Mouse (Mus musculus): ENCODE data around the gene Csrp1. TPM values are rescaled to one million over a fixed set of nuclear protein-coding genes. Genes with fewer than 3 reads are reported as not detected.
A peak's percentile ranks its signal among the peaks of the same experiment; 100 is the strongest.

Csrp1 gene
- polyA plus RNA-seq, 1 experiment from 2014 or later, result 16.0 TPM

GRCm38 (mm10) chr1:135723016-135723415 lies 3.2 kb downstream of the Csrp1 start:
- no peaks in the 10 kb centered on the region for H3K27me3 ChIP-seq
- H3K4me1 ChIP-seq (replicated peaks), result no peaks in the 10 kb centered on the region
- H3K9ac ChIP-seq (replicated peaks), result no peak overlapping the region
- no peak for ATAC-seq
- H3K36me3 ChIP-seq, result no peaks in the 10 kb centered on the region
- no peak overlapping the region for H3K4me2 ChIP-seq (replicated peaks)
- no peak overlapping the region for H3K27ac ChIP-seq
- H3K9me3 ChIP-seq, result no peaks in the 10 kb centered on the region
- 59% methylated on average over 1 of the region's 1 CpGs for WGBS
- H3K4me3 ChIP-seq (replicated peaks), result no peak overlapping the region

GRCm38 (mm10) chr1:135724134-135724533 lies 4.3 kb downstream of the Csrp1 start:
- H3K36me3 ChIP-seq, result no peaks in the 10 kb centered on the region
- H3K9me3 ChIP-seq, result no peaks in the 10 kb centered on the region
- no peak overlapping the region for H3K4me2 ChIP-seq (replicated peaks)
- WGBS, result 74% methylated on average over 4 of the region's 4 CpGs
- no peak for ATAC-seq
- no peak overlapping the region for H3K27ac ChIP-seq
- H3K27me3 ChIP-seq, result no peaks in the 10 kb centered on the region
- H3K4me1 ChIP-seq (replicated peaks), result peaks cover 9% of the 10 kb centered on the region
- no peak overlapping the region for H3K9ac ChIP-seq (replicated peaks)
- no peak overlapping the region for H3K4me3 ChIP-seq (replicated peaks)

GRCm38 (mm10) chr1:135725324-135725723 lies 5.5 kb downstream of the Csrp1 start:
- H3K4me2 ChIP-seq (replicated peaks), result no peak overlapping the region
- no peaks in the 10 kb centered on the region for H3K9me3 ChIP-seq
- peaks cover 21% of the 10 kb centered on the region for H3K4me1 ChIP-seq (replicated peaks)
- H3K27ac ChIP-seq, result no peak overlapping the region
- H3K36me3 ChIP-seq, result no peaks in the 10 kb centered on the region
- peaks cover 5% of the 10 kb centered on the region; the same call in 1 of the 2 replicates for H3K27me3 ChIP-seq
- ATAC-seq, result no peak
- H3K9ac ChIP-seq (replicated peaks), result no peak overlapping the region
- 93% methylated on average over 6 of the region's 6 CpGs for WGBS
- H3K4me3 ChIP-seq (replicated peaks), result no peak overlapping the region

GRCm38 (mm10) chr1:135725936-135726335 lies 6.1 kb downstream of the Csrp1 start:
- H3K4me3 ChIP-seq (replicated peaks), result no peak overlapping the region
- H3K4me2 ChIP-seq (replicated peaks), result no peak overlapping the region
- no peak overlapping the region for H3K9ac ChIP-seq (replicated peaks)
- no peak overlapping the region for H3K27ac ChIP-seq
- peaks cover 23% of the 10 kb centered on the region for H3K4me1 ChIP-seq (replicated peaks)
- peaks cover 5% of the 10 kb centered on the region; the same call in 1 of the 2 replicates for H3K27me3 ChIP-seq
- no peaks in the 10 kb centered on the region for H3K9me3 ChIP-seq
- H3K36me3 ChIP-seq, result no peaks in the 10 kb centered on the region
- 91% methylated on average over 7 of the region's 7 CpGs for WGBS
- ATAC-seq, result no peak

GRCm38 (mm10) chr1:135728631-135729366 lies 8.9 kb downstream of the Csrp1 start:
- Histone ChIP-seq H3K4me3 (replicated peaks) (peak overlapping the region; percentile 52), H3K9me3 (no peaks in the 10 kb centered on the region), H3K36me3 (no peaks in the 10 kb centered on the region), H3K27ac (no peak overlapping the region), H3K27me3 (peaks cover 5% of the 10 kb centered on the region; the same call in 1 of the 2 replicates), H3K4me2 (replicated peaks) (peak overlapping the region; percentile 88), H3K9ac (replicated peaks) (peak overlapping the region; percentile 66), H3K4me1 (replicated peaks) (peaks cover 43% of the 10 kb centered on the region)
- 2% methylated on average over 35 of the region's 35 CpGs for WGBS
- peak; percentile 88 for ATAC-seq

- Histone ChIP-seq H3K9me3 (no peaks in the 10 kb centered on the region), H3K27me3 (peaks cover 5% of the 10 kb centered on the region; the same call in 1 of the 2 replicates), H3K4me1 (replicated peaks) (peaks cover 49% of the 10 kb centered on the region), H3K4me3 (replicated peaks) (peak overlapping the region; percentile 52), H3K27ac (no peak overlapping the region), H3K9ac (replicated peaks) (peak overlapping the region; percentile 66), H3K4me2 (replicated peaks) (peak overlapping the region; percentile 88), H3K36me3 (no peaks in the 10 kb centered on the region)
- ATAC-seq, result peak; percentile 28
- under 1% methylated on average over 11 of the region's 11 CpGs for WGBS
These were observed 9.5 kb downstream of the Csrp1 start for GRCm38 (mm10) chr1:135729367-135729713.

GRCm38 (mm10) chr1:135729821-135730220 lies 10.0 kb downstream of the Csrp1 start:
- no peak for ATAC-seq
- H3K36me3 ChIP-seq, result no peaks in the 10 kb centered on the region
- no peaks in the 10 kb centered on the region for H3K9me3 ChIP-seq
- peak overlapping the region; percentile 52 for H3K4me3 ChIP-seq (replicated peaks)
- 0 out of 2 replicates have a peak overlapping the region, but pooled peaks have one; percentile 66 for H3K9ac ChIP-seq (replicated peaks)
- H3K4me1 ChIP-seq (replicated peaks), result peaks cover 52% of the 10 kb centered on the region
- 42% methylated on average over 4 of the region's 4 CpGs for WGBS
- peak overlapping the region; percentile 88 for H3K4me2 ChIP-seq (replicated peaks)
- peaks cover 5% of the 10 kb centered on the region; the same call in 1 of the 2 replicates for H3K27me3 ChIP-seq
- no peak overlapping the region for H3K27ac ChIP-seq

GRCm38 (mm10) chr1:135730296-135730695 lies 10.4 kb downstream of the Csrp1 start:
- WGBS, result 49% methylated on average over 3 of the region's 3 CpGs
- H3K27ac ChIP-seq, result no peak overlapping the region
- H3K4me3 ChIP-seq (replicated peaks), result no peak overlapping the region
- H3K36me3 ChIP-seq, result no peaks in the 10 kb centered on the region
- H3K9ac ChIP-seq (replicated peaks), result no peak overlapping the region
- H3K9me3 ChIP-seq, result no peaks in the 10 kb centered on the region
- H3K4me1 ChIP-seq (replicated peaks), result peaks cover 56% of the 10 kb centered on the region
- H3K27me3 ChIP-seq, result peaks cover 5% of the 10 kb centered on the region; the same call in 1 of the 2 replicates
- no peak for ATAC-seq
- peak overlapping the region; percentile 12 for H3K4me2 ChIP-seq (replicated peaks)

GRCm38 (mm10) chr1:135731393-135731792 lies 11.5 kb downstream of the Csrp1 start:
- peaks cover 5% of the 10 kb centered on the region; the same call in 1 of the 2 replicates for H3K27me3 ChIP-seq
- H3K9ac ChIP-seq (replicated peaks), result no peak overlapping the region
- ATAC-seq, result no peak
- H3K4me3 ChIP-seq (replicated peaks), result no peak overlapping the region
- H3K9me3 ChIP-seq, result peaks cover 2% of the 10 kb centered on the region; the same call in 1 of the 2 replicates
- H3K4me2 ChIP-seq (replicated peaks), result no peak overlapping the region
- no peak overlapping the region for H3K27ac ChIP-seq
- H3K4me1 ChIP-seq (replicated peaks), result peaks cover 60% of the 10 kb centered on the region
- no peaks in the 10 kb centered on the region for H3K36me3 ChIP-seq
- WGBS, result 78% methylated on average over 7 of the region's 7 CpGs

- Histone ChIP-seq H3K4me3 (replicated peaks) (no peak overlapping the region), H3K4me2 (replicated peaks) (no peak overlapping the region), H3K27me3 (peaks cover 5% of the 10 kb centered on the region; the same call in 1 of the 2 replicates), H3K9ac (replicated peaks) (no peak overlapping the region), H3K9me3 (peaks cover 4% of the 10 kb centered on the region; the same call in 1 of the 2 replicates), H3K36me3 (no peaks in the 10 kb centered on the region), H3K27ac (no peak overlapping the region), H3K4me1 (replicated peaks) (peaks cover 60% of the 10 kb centered on the region)
- ATAC-seq, result no peak
- 46% methylated on average over 11 of the region's 11 CpGs for WGBS
These were observed 12.2 kb downstream of the Csrp1 start for GRCm38 (mm10) chr1:135731897-135732684.

GRCm38 (mm10) chr1:135734225-135734937 lies 14.5 kb downstream of the Csrp1 start:
- no peak overlapping the region for H3K4me3 ChIP-seq (replicated peaks)
- H3K9ac ChIP-seq (replicated peaks), result no peak overlapping the region
- H3K36me3 ChIP-seq, result no peaks in the 10 kb centered on the region
- WGBS, result 33% methylated on average over 5 of the region's 7 CpGs
- ATAC-seq, result peak; percentile 65
- H3K27me3 ChIP-seq, result peaks cover 5% of the 10 kb centered on the region; the same call in 1 of the 2 replicates
- H3K27ac ChIP-seq, result no peak overlapping the region
- H3K9me3 ChIP-seq, result peaks cover 4% of the 10 kb centered on the region; the same call in 1 of the 2 replicates
- H3K4me2 ChIP-seq (replicated peaks), result no peak overlapping the region
- peaks cover 51% of the 10 kb centered on the region for H3K4me1 ChIP-seq (replicated peaks)
